Mouse (Mus musculus) megakaryocyte, embryonic 14.5 days (primary cell): ENCODE data around the gene 4931440F15Rik.

Experiments used
- FLI1 ChIP-seq: IDR thresholded peaks from 2 replicates; pipeline ENCODE4 v1.6.1; 2012; ENCODE audit warnings: low read length, inconsistent platforms, mixed read lengths
- GATA1 ChIP-seq: IDR thresholded peaks from 3 replicates; pipeline ENCODE4 v1.6.1; 2012; ENCODE audit warnings: mixed read lengths, low read length, inconsistent platforms, borderline replicate concordance

- TF ChIP-seq GATA1 (peak; percentile 62; the same call in 1 of the 3 replicates), FLI1 (no peak)
Observed at GRCm38 (mm10) chr11:29815261-29815660, 10.2 kb downstream of the 4931440F15Rik start.
